Mouse (Mus musculus) limb, embryonic 13.5 days (tissue): ENCODE measurements around the gene Litaf. TPM values are rescaled to one million over a fixed set of nuclear protein-coding genes. Genes with fewer than 3 reads are reported as not detected.

Source experiments
- ATAC-seq: fragments of 200-750 bp; cut with Nextera tagmentation; 2 replicates; pipeline ENCODE4 v1.8.0; 2017; ENCODE audit warnings: low read depth, moderate number of reproducible peaks, moderate TSS enrichment; ENCODE audit not compliant: low FRiP score
- H3K27ac ChIP-seq: fragments of 300-500 bp; sonication (generic); 2 replicates; pipeline ENCODE4 v1.5.1; 2015; ENCODE audit warnings: inconsistent platforms, mild to moderate bottlenecking, moderate library complexity
- H3K27me3 ChIP-seq: fragments of 300-500 bp; sonication (generic); 2 replicates; pipeline ENCODE4 v1.6.1; 2015; ENCODE audit warnings: mild to moderate bottlenecking, inconsistent platforms
- H3K36me3 ChIP-seq: fragments of 300-500 bp; sonication (generic); 2 replicates; pipeline ENCODE4 v1.6.1; 2015; ENCODE audit warnings: inconsistent platforms, mild to moderate bottlenecking, moderate library complexity
- H3K4me1 ChIP-seq: fragments of 300-500 bp; sonication (generic); 2 replicates; pipeline ENCODE4 v1.6.1; 2015; ENCODE audit warnings: inconsistent platforms
- H3K4me2 ChIP-seq: fragments of 300-500 bp; sonication (generic); replicated peaks from 2 replicates; pipeline ENCODE4 v1.6.1; 2015; ENCODE audit warnings: inconsistent platforms, mild to moderate bottlenecking, moderate library complexity
- H3K4me3 ChIP-seq: fragments of 300-500 bp; sonication (generic); 2 replicates; pipeline ENCODE4 v1.5.1; 2015; ENCODE audit warnings: moderate library complexity, mild to moderate bottlenecking, inconsistent platforms
- H3K9ac ChIP-seq: fragments of 300-500 bp; sonication (generic); 2 replicates; pipeline ENCODE4 v1.6.1; 2015; ENCODE audit warnings: mild to moderate bottlenecking, inconsistent platforms
- H3K9me3 ChIP-seq: fragments of 300-500 bp; sonication (generic); 2 replicates; pipeline ENCODE4 v1.6.1; 2016; ENCODE audit warnings: inconsistent platforms
- WGBS: fragments of 180-500 bp; shearing (Covaris S2); methylation state at CpG from one replicate; pipeline ENCODE4 v1.1.7; 2015; 5-methylcytosine and 5-hydroxymethylcytosine counted together
- polyA plus RNA-seq: library from polyadenylated mRNA; unstranded; fragments of >200 nt; fragmentation: Nextera tagmentation; extraction: Ambion mirVana; gene quantifications from 2 replicates; pipeline ENCODE4 v1.2.1, GENCODE M21; 2015

The Litaf gene
- polyA plus RNA-seq, 1 experiment from 2014 or later, result 103 TPM

GRCm38 (mm10) chr16:11035790-11036431 is 30.0 kb downstream of the Litaf start:
- H3K9ac ChIP-seq, result no peak overlapping the region; the same call in 1 of the 2 replicates
- WGBS, result 24% methylated on average over 15 of the region's 15 CpGs
- no peak overlapping the region for H3K27ac ChIP-seq
- peak; percentile 39; the same call in 1 of the 2 replicates for ATAC-seq
- no peaks in the 10 kb centered on the region for H3K27me3 ChIP-seq
- H3K4me2 ChIP-seq, result no peak overlapping the region
- H3K36me3 ChIP-seq, result no peaks in the 10 kb centered on the region
- no peaks in the 10 kb centered on the region for H3K9me3 ChIP-seq
- no peaks in the 10 kb centered on the region for H3K4me1 ChIP-seq
- no peak overlapping the region for H3K4me3 ChIP-seq

GRCm38 (mm10) chr16:11035273-11035672 is 30.7 kb downstream of the Litaf start:
- 87% methylated on average over 9 of the region's 9 CpGs for WGBS
- Histone ChIP-seq H3K4me2 (no peak overlapping the region), H3K27ac (no peak overlapping the region), H3K9ac (no peak overlapping the region), H3K9me3 (no peaks in the 10 kb centered on the region), H3K4me3 (no peak overlapping the region), H3K27me3 (no peaks in the 10 kb centered on the region), H3K36me3 (no peaks in the 10 kb centered on the region), H3K4me1 (no peaks in the 10 kb centered on the region)
- no peak for ATAC-seq

GRCm38 (mm10) chr16:11034193-11034803 is 31.7 kb downstream of the Litaf start:
- Histone ChIP-seq H3K36me3 (no peaks in the 10 kb centered on the region), H3K4me1 (no peaks in the 10 kb centered on the region), H3K9ac (no peak overlapping the region), H3K27me3 (no peaks in the 10 kb centered on the region), H3K27ac (no peak overlapping the region), H3K4me3 (no peak overlapping the region), H3K4me2 (no peak overlapping the region), H3K9me3 (no peaks in the 10 kb centered on the region)
- peak; percentile 30; the same call in 1 of the 2 replicates for ATAC-seq
- WGBS, result 2% methylated on average over 4 of the region's 4 CpGs

- Histone ChIP-seq H3K27me3 (no peaks in the 10 kb centered on the region), H3K36me3 (no peaks in the 10 kb centered on the region), H3K9me3 (no peaks in the 10 kb centered on the region), H3K4me2 (no peak overlapping the region), H3K9ac (no peak overlapping the region), H3K4me1 (no peaks in the 10 kb centered on the region), H3K27ac (no peak overlapping the region), H3K4me3 (no peak overlapping the region)
- WGBS, result 50% methylated on average over 3 of the region's 3 CpGs
- ATAC-seq, result no peak
These were observed 34.6 kb downstream of the Litaf start for GRCm38 (mm10) chr16:11031320-11031719.

DNA sequence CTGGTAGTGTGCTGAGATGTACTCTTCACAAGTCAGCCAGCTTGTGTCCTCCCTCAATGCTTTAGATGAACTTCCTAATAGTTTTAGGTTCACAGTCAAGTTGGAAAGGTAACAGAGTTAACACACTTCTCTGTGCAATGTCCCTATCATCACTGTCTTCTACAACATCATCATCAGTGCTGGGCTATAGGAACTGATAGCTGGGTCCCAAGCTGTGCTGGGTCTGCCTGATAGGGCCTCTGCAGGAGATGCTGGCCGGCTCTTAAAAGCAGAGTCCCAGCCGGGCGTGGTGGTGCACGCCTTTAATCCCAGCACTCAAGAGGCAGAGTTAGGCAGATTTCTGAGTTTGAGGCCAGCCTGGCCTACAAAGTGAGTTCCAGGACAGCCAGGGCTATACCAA is 35.1 kb downstream of the Litaf start:
- Histone ChIP-seq H3K4me1 (no peaks in the 10 kb centered on the region), H3K9ac (no peak overlapping the region), H3K27ac (no peak overlapping the region), H3K36me3 (no peaks in the 10 kb centered on the region), H3K4me2 (no peak overlapping the region), H3K4me3 (no peak overlapping the region), H3K27me3 (no peaks in the 10 kb centered on the region), H3K9me3 (no peaks in the 10 kb centered on the region)
- 77% methylated on average over 4 of the region's 4 CpGs for WGBS
- ATAC-seq, result no peak

DNA sequence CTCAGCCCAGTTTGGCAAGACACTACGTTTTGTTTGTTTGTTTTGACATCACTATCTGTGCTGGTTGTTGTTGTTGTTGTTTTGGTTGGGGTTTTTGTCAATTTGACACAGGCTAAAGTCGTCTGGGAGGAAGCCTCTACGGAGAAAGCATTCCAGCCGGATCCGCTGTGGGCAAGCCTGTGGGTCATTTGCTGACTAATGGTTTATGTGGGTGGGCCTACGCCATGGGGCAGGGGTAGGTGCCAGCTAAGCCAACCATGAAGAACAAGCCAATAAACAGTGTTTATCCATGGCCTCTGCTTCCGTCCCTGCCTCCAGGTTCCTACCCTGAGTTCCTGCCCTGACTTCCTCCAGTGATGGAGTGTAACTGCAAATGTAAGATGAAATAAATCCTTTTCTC is 37.8 kb downstream of the Litaf start:
- Histone ChIP-seq H3K9me3 (no peaks in the 10 kb centered on the region), H3K27ac (no peak overlapping the region), H3K4me3 (no peak overlapping the region), H3K27me3 (no peaks in the 10 kb centered on the region), H3K4me2 (no peak overlapping the region), H3K9ac (no peak overlapping the region), H3K4me1 (no peaks in the 10 kb centered on the region), H3K36me3 (no peaks in the 10 kb centered on the region)
- ATAC-seq, result no peak
- 76% methylated on average over 7 of the region's 7 CpGs for WGBS

DNA sequence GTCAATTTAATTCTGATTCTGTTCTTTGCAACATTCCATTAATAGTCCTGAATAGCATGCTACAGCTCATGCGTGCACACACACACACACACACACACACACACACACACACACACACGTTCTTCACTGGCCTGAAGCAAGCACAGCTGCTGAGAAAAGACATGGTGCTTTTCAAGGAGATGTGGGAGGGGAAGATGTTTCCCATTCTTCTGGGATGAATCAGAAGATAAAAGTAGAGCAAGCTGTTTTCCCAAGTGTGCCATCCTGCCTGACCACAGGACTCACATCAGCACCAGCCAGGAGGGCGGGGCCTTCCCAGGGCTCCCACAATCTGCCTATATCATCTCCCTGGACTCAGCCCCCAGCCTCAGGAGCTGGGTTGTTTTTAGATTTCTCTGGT is 41.1 kb downstream of the Litaf start:
- Histone ChIP-seq H3K4me2 (no peak overlapping the region), H3K9ac (no peak overlapping the region), H3K9me3 (no peaks in the 10 kb centered on the region), H3K27me3 (no peaks in the 10 kb centered on the region), H3K27ac (no peak overlapping the region), H3K4me3 (no peak overlapping the region), H3K4me1 (0 out of 2 replicates have a peak, but pooled peaks cover 2% of the 10 kb centered on the region), H3K36me3 (no peaks in the 10 kb centered on the region)
- ATAC-seq, result no peak
- WGBS, result 81% methylated on average over 3 of the region's 3 CpGs

- 85% methylated on average over 5 of the region's 5 CpGs for WGBS
- Histone ChIP-seq H3K4me1 (0 out of 2 replicates have a peak, but pooled peaks cover 2% of the 10 kb centered on the region), H3K27me3 (no peaks in the 10 kb centered on the region), H3K4me2 (no peak overlapping the region), H3K27ac (no peak overlapping the region), H3K9ac (no peak overlapping the region), H3K36me3 (no peaks in the 10 kb centered on the region), H3K4me3 (no peak overlapping the region), H3K9me3 (no peaks in the 10 kb centered on the region)
- ATAC-seq, result no peak
These were observed 42.3 kb downstream of the Litaf start for GRCm38 (mm10) chr16:11023618-11024017.

GRCm38 (mm10) chr16:11022113-11022489 is 43.9 kb downstream of the Litaf start:
- no peaks in the 10 kb centered on the region for H3K9me3 ChIP-seq
- no peaks in the 10 kb centered on the region for H3K36me3 ChIP-seq
- H3K4me1 ChIP-seq, result peaks cover 12% of the 10 kb centered on the region
- no peak overlapping the region for H3K4me2 ChIP-seq
- no peaks in the 10 kb centered on the region for H3K27me3 ChIP-seq
- no peak overlapping the region for H3K4me3 ChIP-seq
- no peak for ATAC-seq
- WGBS, result 84% methylated on average over 4 of the region's 4 CpGs
- H3K27ac ChIP-seq, result no peak overlapping the region
- H3K9ac ChIP-seq, result no peak overlapping the region

- Histone ChIP-seq H3K27ac (no peak overlapping the region), H3K4me3 (no peak overlapping the region), H3K9ac (no peak overlapping the region), H3K27me3 (no peaks in the 10 kb centered on the region), H3K9me3 (no peaks in the 10 kb centered on the region), H3K36me3 (no peaks in the 10 kb centered on the region), H3K4me2 (no peak overlapping the region), H3K4me1 (peaks cover 12% of the 10 kb centered on the region)
- 55% methylated on average over 3 of the region's 3 CpGs for WGBS
- no peak for ATAC-seq
These were observed 44.4 kb downstream of the Litaf start for GRCm38 (mm10) chr16:11021403-11022112.

GRCm38 (mm10) chr16:11017807-11018595 is 48.0 kb downstream of the Litaf start:
- no peak overlapping the region for H3K4me3 ChIP-seq
- H3K4me1 ChIP-seq, result peaks cover 23% of the 10 kb centered on the region
- H3K27ac ChIP-seq, result no peak overlapping the region; the same call in 1 of the 2 replicates
- no peak overlapping the region for H3K9ac ChIP-seq
- H3K27me3 ChIP-seq, result no peaks in the 10 kb centered on the region
- no peak for ATAC-seq
- H3K36me3 ChIP-seq, result no peaks in the 10 kb centered on the region
- no peak overlapping the region for H3K4me2 ChIP-seq
- 42% methylated on average over 11 of the region's 11 CpGs for WGBS
- no peaks in the 10 kb centered on the region for H3K9me3 ChIP-seq

DNA sequence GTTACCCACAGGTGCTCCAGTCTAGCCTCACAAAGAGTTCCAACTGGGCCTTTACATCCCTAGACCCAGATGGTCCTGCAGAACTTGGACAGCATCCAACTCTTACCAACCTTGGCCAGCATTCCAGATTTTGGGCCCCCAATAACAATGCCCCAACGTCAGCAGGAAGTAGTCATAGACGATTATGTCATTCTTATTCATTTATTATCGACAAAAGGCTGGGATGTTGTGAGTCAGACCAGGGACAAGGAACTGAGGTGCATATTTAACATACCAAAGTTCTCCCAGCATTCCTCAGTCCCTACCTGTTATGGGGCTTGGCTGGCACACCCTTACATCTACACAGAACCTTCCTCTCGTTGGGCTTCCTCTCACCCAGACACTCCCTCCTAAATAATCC is 49.6 kb downstream of the Litaf start:
- WGBS, result 59% methylated on average over 4 of the region's 4 CpGs
- H3K36me3 ChIP-seq, result no peaks in the 10 kb centered on the region
- no peak for ATAC-seq

More for the DNA sequence above, 49.6 kb downstream of the Litaf start:
- Histone ChIP-seq H3K4me3 (no peak overlapping the region), H3K9ac (no peak overlapping the region), H3K4me2 (no peak overlapping the region), H3K4me1 (peaks cover 34% of the 10 kb centered on the region), H3K9me3 (no peaks in the 10 kb centered on the region), H3K27ac (no peak overlapping the region), H3K27me3 (no peaks in the 10 kb centered on the region)
